ENCODE assay signal across 9 mouse cellular contexts in genomic region chr2:140669081-140669480, GRCm38 (mm10). TPM values are rescaled to one million over a fixed set of nuclear protein-coding genes. Genes with fewer than 3 reads are reported as not detected.
A peak's percentile ranks its signal among the peaks of the same experiment; 100 is the strongest.
DNase-seq lines count a peak whose midpoint lies in the region; ATAC-seq and TF ChIP-seq lines count a peak whose summit lies in the region.
"Had no signal": no experiment of that assay in that cellular context is flagged by ENCODE, and none has a peak within 500 bp of the region (broad histone marks: within the 10 kb centered on the region; RNA-seq: fewer than 3 reads in every experiment).

No protein-coding gene starts in this region.

- 55% methylated on average over 2 of the region's 2 CpGs for WGBS in lung, postnatal 0 days
- WGBS in limb, embryonic 15.5 days, result 23% methylated on average over 2 of the region's 2 CpGs

- H3K4me3 ChIP-seq in lung, postnatal 0 days (ENCODE audit: low read depth, low read length), result peak overlapping the region; percentile 51; the same call in 1 of the 2 replicates
- peak overlapping the region; percentile 33 for H3K4me3 ChIP-seq in limb, embryonic 15.5 days

- no peak for ATAC-seq in lung, postnatal 0 days
- no peak for ATAC-seq in limb, embryonic 15.5 days (ENCODE audit: insufficient number of reproducible peaks, low FRiP score, low TSS enrichment, low read depth)

- no peak overlapping the region for H3K27ac ChIP-seq in lung, postnatal 0 days (ENCODE audit: low read length)
- H3K27ac ChIP-seq in limb, embryonic 15.5 days, result no peak overlapping the region

- no peak overlapping the region for H3K9ac ChIP-seq in lung, postnatal 0 days (replicated peaks; ENCODE audit: low read depth)
- H3K9ac ChIP-seq in limb, embryonic 15.5 days, result no peak overlapping the region

- no peak for TF ChIP-seq CTCF in lung, postnatal 0 days (IDR thresholded peaks at IDR 0.05)

- H3K36me3 ChIP-seq in lung, postnatal 0 days (ENCODE audit: insufficient read depth, low read length), result no peaks in the 10 kb centered on the region
- no peaks in the 10 kb centered on the region for H3K36me3 ChIP-seq in limb, embryonic 15.5 days

- no peak for TF ChIP-seq EP300 in lung, postnatal 0 days (IDR thresholded peaks at IDR 0.05)

- H3K27me3 ChIP-seq in lung, postnatal 0 days (replicated peaks; ENCODE audit: insufficient read depth, low read length), result no peaks in the 10 kb centered on the region
- H3K27me3 ChIP-seq in limb, embryonic 15.5 days, result no peaks in the 10 kb centered on the region

- peak; percentile 25 for DNase-seq in embryo, embryonic 9.5 days (ENCODE audit: extremely low spot score)
- no peak for DNase-seq in embryo, embryonic 11 days
- no peak for DNase-seq in lung, postnatal 0 days (ENCODE audit: low spot score)
- DNase-seq in lung, postnatal 36 days, result no peak
- DNase-seq in T-cell, adult 2 months (ENCODE audit: low spot score), result no peak
- no peak for DNase-seq in cerebellum, postnatal 36 days
- DNase-seq in adrenal gland, adult 18-20 months (ENCODE audit: low spot score in 2 of 2), result no peak

- H3K4me2 ChIP-seq in lung, postnatal 0 days (replicated peaks; ENCODE audit: low read depth, low read length), result peak overlapping the region; percentile 42
- H3K4me2 ChIP-seq in limb, embryonic 15.5 days, result peak overlapping the region; percentile 43

- H3K9me3 ChIP-seq in lung, postnatal 0 days (ENCODE audit: low read length), result no peaks in the 10 kb centered on the region
- no peaks in the 10 kb centered on the region for H3K9me3 ChIP-seq in limb, embryonic 15.5 days

- peaks cover 4% of the 10 kb centered on the region; the same call in 1 of the 2 replicates for H3K4me1 ChIP-seq in lung, postnatal 0 days (ENCODE audit: insufficient read depth, low read depth, low read length)
- peaks cover 16% of the 10 kb centered on the region for H3K4me1 ChIP-seq in limb, embryonic 15.5 days

RNA-seq across cellular contexts. Expression of gene Flrt3, which starts 2.2 kb away (rescaled TPM):
- 39.5 and 42.9 TPM in 2 replicates for polyA plus RNA-seq in lung, postnatal 0 days (2015; fragmentation: Nextera tagmentation; extraction: Ambion mirVana)
- 36.9 and 41.4 TPM in 2 replicates for polyA plus RNA-seq in limb, embryonic 15.5 days (2015; fragmentation: Nextera tagmentation; extraction: Ambion mirVana)
- total RNA-seq in adrenal gland, adult 18-20 months (2021), result 1 to 10 TPM; 5.2 to 8.7 TPM
- total RNA-seq: granulocyte monocyte progenitor cell, adult 5-6 weeks had no signal
